Mouse (Mus musculus) frontal cortex, adult 2 months (tissue): Measurements from ENCODE around the gene Ccdc42. TPM values are rescaled to one million over a fixed set of nuclear protein-coding genes. Genes with fewer than 3 reads are reported as not detected.

Experiments used
- DNase-seq, 2 experiments: peaks; one replicate each; pipeline ENCODE4 v3.0.0; 2022; ENCODE audit warnings: low spot score in 1 of 2; ENCODE audit errors: extremely low spot score in 1 of 2
- polyA plus RNA-seq: library from polyadenylated mRNA; depleted of rRNA; stranded (reverse); fragments of >200 nt; gene quantifications from 2 replicates; pipeline ENCODE4 v1.2.3, GENCODE M21; 2012; rRNA removed

The Ccdc42 gene
- polyA plus RNA-seq, 1 experiment: 0.98 TPM

DNA sequence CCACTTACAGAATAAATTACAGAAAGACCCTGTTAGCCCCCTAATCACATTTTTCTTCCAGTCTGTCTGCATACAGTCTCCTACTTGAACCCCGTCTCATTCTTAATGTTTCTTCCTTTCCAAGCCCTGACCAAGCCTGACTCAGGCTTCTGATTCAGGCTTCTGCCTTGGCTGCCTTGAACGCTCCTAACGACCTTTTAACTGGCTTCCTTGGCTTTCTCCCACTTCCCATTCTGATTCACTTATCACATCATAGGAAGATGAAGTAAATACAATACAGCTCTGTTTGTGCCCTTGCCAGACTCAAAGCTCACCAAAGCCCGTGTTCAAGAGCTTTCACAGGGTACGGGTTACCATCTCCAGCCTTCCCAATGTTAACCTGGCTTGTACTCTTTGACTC, 54.5 kb downstream of the Ccdc42 start:
- no peak for DNase-seq

- no peak for DNase-seq
These were observed 58.0 kb downstream of the Ccdc42 start for GRCm38 (mm10) chr11:68644781-68645180.

Other genes with a start within 250 kb of the Ccdc42 start
- gene Ntn1, start 186.2 kb upstream of the Ccdc42 start, polyA plus RNA-seq: 6.0 and 6.2 TPM in 2 replicates
- gene Pik3r5, start 154.9 kb upstream of the Ccdc42 start, polyA plus RNA-seq: 1.5 and 2.0 TPM in 2 replicates
- gene Pik3r6, start 84.0 kb upstream of the Ccdc42 start, polyA plus RNA-seq: 2.8 and 2.9 TPM in 2 replicates
- 0.08 TPM in 1 of 2 replicates, not detected in the other for gene Mfsd6l, start 30.8 kb upstream of the Ccdc42 start, polyA plus RNA-seq
- gene Myh10, start 104.5 kb downstream of the Ccdc42 start, polyA plus RNA-seq: 137 and 141 TPM in 2 replicates